Mouse (Mus musculus) thymus, postnatal 10 days (tissue): ENCODE data around the gene Ccdc7a.

Source experiments
- DNase-seq, 2 experiments: peaks; one replicate each; pipeline ENCODE4 v3.0.0; 2021; ENCODE audit warnings: low spot score in 2 of 2

Gene Ccdc7a

DNA sequence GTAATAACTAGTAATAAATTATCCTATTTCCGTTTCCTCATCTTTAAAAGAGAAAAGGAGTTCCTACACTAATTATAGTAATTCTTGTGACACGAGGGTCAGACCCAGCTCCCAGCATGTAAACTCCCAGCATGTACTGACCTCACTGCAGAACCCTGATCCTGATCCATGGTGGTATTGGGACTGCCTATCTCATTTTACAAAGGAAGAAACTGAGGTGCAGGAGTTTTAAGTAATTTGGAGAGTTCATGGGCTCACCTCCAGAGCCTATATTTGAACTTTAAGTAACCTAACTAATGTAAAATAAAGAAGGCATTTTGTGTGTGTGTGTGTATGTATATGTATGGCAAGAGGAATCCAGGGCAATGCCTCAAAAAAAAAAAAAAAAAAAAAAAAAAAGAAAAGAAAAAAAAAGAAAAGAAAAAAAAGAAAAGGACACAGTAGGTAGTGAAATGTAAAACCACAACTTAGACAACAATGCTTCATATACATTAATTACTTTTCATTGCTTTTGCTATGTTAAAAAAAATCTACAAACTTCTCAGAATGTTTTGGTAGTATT, 378.8 kb downstream of the Ccdc7a start:
- no peak for DNase-seq

DNA sequence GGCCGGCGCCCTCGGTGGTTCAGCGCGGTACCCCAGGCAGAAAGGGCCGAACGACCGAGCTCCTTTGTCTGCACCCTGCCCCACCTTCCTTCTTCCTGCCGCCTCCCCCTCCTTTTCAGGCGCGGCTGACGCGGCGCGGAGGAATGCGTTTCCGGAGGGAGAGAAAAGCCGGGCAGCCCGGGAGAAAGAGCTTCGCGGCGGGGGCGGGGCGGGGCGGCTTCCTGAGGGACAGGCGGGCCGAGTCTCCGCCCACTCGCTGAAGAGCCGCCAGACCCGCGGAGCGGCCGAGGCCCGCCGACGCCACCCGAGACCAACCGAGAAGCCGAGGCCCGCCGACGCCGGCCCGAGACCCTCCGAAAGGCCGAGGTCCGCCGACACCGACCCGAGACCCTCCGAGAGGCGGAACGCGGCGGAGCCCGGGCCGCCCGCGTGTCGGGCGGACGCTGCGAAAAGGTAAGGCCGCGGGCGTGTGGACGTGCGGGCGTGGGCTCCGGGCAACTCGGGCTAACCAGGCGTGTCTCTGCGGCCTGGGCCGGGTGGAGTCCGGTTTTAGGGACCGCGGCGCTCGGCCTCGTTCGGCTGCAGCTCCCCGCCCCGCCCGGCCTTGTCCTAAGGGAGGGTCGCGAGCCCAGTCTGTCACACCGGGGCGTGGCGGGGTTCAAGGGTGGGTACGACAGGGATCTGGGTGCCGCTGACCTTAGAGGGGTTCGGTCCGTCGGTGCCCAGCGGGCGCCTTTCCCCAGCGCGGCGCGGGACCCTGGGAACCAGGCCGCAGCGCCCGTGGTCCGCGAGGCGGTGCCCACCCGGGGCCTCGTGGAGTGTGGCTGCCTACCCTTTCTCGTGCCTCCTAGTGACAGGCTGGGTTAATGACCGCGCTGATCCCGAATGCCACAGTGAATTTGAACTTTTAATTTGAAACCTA, 379.5 kb downstream of the Ccdc7a start, which contains the start of gene Itgb1:
Itgb1 (plus strand) TSS at position 148 of the 922 bp plus-strand sequence.
- DNase-seq: peak; percentile 80 to 81

DNA sequence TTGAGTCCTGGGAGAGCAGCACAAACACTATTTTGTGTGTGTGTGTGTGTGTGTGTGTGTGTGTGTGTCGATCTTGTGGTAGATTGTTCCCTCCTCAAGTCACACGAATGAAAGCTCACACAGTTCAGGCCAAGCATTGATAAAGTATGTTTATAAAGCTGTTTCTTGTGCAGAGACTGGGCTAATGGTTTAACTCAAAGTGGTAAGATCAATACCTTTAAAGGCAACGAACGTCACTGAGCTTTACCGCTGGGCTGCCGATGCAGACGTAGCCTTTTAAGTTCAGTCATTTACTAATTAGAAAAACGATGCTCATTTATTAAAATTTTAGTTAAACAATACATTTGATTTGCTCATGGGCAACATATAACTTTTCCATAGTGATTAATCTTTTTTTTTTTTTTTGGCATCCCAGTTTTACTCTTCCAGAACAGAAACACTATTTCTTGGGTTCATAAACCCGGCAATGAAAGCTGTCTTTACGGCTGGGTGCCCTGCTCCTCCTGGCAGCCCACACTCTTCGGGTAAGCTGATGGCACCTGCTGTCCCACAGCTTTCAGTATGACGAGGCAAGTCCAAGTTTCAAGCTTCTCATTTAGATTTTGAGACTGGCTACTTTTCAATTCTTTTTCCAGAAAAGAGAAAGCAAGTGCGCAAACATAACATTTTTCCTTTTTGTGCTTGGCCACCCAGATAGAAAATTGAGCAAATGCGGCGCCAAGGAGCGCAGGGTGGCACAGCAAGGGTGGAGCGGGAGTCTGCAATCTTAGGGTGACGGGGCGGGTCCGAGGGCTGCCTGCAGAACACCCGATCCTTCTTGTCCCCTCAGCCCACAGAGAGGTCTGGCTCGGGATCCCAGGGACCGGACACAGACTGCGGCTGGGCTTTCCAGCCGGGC, 380.5 kb downstream of the Ccdc7a start:
- peak in 1 of 2 experiments; percentile 28 for DNase-seq
